Mouse (Mus musculus): ENCODE data around the gene Wbp11. TPM values are rescaled to one million over a fixed set of nuclear protein-coding genes. Genes with fewer than 3 reads are reported as not detected.

Wbp11 gene
- 61.2 and 64.8 TPM in 2 replicates for polyA plus RNA-seq (2015; fragmentation: Nextera tagmentation; extraction: Ambion mirVana)

GRCm38 (mm10) chr6:136827881-136828561 lies at the start of gene Wbp11:
TSS of gene Wbp11 (minus strand) at chr6:136828233.

GRCm38 (mm10) chr6:136875670-136876069 lies 47.6 kb upstream of the Wbp11 start, which contains the start of gene Mgp:
TSS of gene Mgp (minus strand) at chr6:136875823.

GRCm38 (mm10) chr6:136857186-136857872 lies 29.3 kb upstream of the Wbp11 start, which contains the start of gene Art4:
TSS of gene Art4 (minus strand) at chr6:136857733.

GRCm38 (mm10) chr6:136835352-136835751 lies 7.3 kb upstream of the Wbp11 start, which contains the start of gene Smco3:
TSS of gene Smco3 (minus strand) at chr6:136835452.

GRCm38 (mm10) chr6:136827516-136827880 lies 535 bp downstream of the Wbp11 start, which contains the start of gene BC049715:
TSS of gene BC049715 (plus strand) at chr6:136827626.

GRCm38 (mm10) chr6:136808014-136808417 lies 20.0 kb downstream of the Wbp11 start, which contains the start of gene H2afj:
TSS of gene H2afj (plus strand) at chr6:136808244.

GRCm38 (mm10) chr6:136803739-136804633 lies 24.0 kb downstream of the Wbp11 start, which contains the start of gene Hist4h4:
TSS of gene Hist4h4 (minus strand) at chr6:136804415.

GRCm38 (mm10) chr6:136781377-136781986 lies 46.6 kb downstream of the Wbp11 start, which contains the start of gene Gucy2c:
TSS of gene Gucy2c (minus strand) at chr6:136781765.

Other genes with a start within 250 kb of the Wbp11 start
- gene Plbd1, start 166.3 kb downstream of the Wbp11 start, polyA plus RNA-seq (2015; fragmentation: Nextera tagmentation; extraction: Ambion mirVana), result 36.9 and 50.8 TPM in 2 replicates
- gene Gucy2c, start 46.5 kb downstream of the Wbp11 start, polyA plus RNA-seq (2015; fragmentation: Nextera tagmentation; extraction: Ambion mirVana), result 0.13 and 0.15 TPM in 2 replicates
- gene Hist4h4, start 23.8 kb downstream of the Wbp11 start, polyA plus RNA-seq (2015; fragmentation: Nextera tagmentation; extraction: Ambion mirVana), result 3.0 and 4.6 TPM in 2 replicates
- gene H2afj, start 20.0 kb downstream of the Wbp11 start, polyA plus RNA-seq (2015; fragmentation: Nextera tagmentation; extraction: Ambion mirVana), result 258 and 277 TPM in 2 replicates
- 1.2 TPM in 2 replicates for gene BC049715, start 607 bp downstream of the Wbp11 start, polyA plus RNA-seq (2015; fragmentation: Nextera tagmentation; extraction: Ambion mirVana)
- gene Smco3, start 7.2 kb upstream of the Wbp11 start, polyA plus RNA-seq (2015; fragmentation: Nextera tagmentation; extraction: Ambion mirVana), result 0.18 TPM in 1 of 2 replicates, not detected in the other
- 18.0 and 21.3 TPM in 2 replicates for gene Art4, start 29.5 kb upstream of the Wbp11 start, polyA plus RNA-seq (2015; fragmentation: Nextera tagmentation; extraction: Ambion mirVana)
- 80.3 and 109 TPM in 2 replicates for gene Mgp, start 47.6 kb upstream of the Wbp11 start, polyA plus RNA-seq (2015; fragmentation: Nextera tagmentation; extraction: Ambion mirVana)
- 1.3 and 2.0 TPM in 2 replicates for gene Erp27, start 93.9 kb upstream of the Wbp11 start, polyA plus RNA-seq (2015; fragmentation: Nextera tagmentation; extraction: Ambion mirVana)
- 0.05 and 0.72 TPM in 2 replicates for gene Pde6h, start 95.6 kb upstream of the Wbp11 start, polyA plus RNA-seq (2015; fragmentation: Nextera tagmentation; extraction: Ambion mirVana)
- 283 and 386 TPM in 2 replicates for gene Arhgdib, start 113.7 kb upstream of the Wbp11 start, polyA plus RNA-seq (2015; fragmentation: Nextera tagmentation; extraction: Ambion mirVana)